In genomic region chr5:96965029-96965403, GRCm38 (mm10) we compare ENCODE assay signal across 8 mouse cellular contexts. TPM values are rescaled to one million over a fixed set of nuclear protein-coding genes. Genes with fewer than 3 reads are reported as not detected.
DNase-seq lines count a peak whose midpoint lies in the region; ATAC-seq and TF ChIP-seq lines count a peak whose summit lies in the region.

No protein-coding gene starts in this region.

- no peaks in the 10 kb centered on the region for H3K9me3 ChIP-seq in forebrain, embryonic 11.5 days (ENCODE audit: control insufficient read depth, low read length)
- no peaks in the 10 kb centered on the region for H3K9me3 ChIP-seq in intestine, embryonic 16.5 days (ENCODE audit: control insufficient read depth, low read length)
- no peaks in the 10 kb centered on the region for H3K9me3 ChIP-seq in midbrain, embryonic 15.5 days

- peaks cover 4% of the 10 kb centered on the region; the same call in 1 of the 2 replicates for H3K4me1 ChIP-seq in forebrain, embryonic 11.5 days (replicated peaks; ENCODE audit: control insufficient read depth, insufficient read depth, low read length)
- H3K4me1 ChIP-seq in intestine, embryonic 16.5 days (ENCODE audit: control insufficient read depth, insufficient read depth, low read length): peaks cover 17% of the 10 kb centered on the region
- H3K4me1 ChIP-seq in midbrain, embryonic 15.5 days: peaks cover 7% of the 10 kb centered on the region

- no peak overlapping the region for H3K9ac ChIP-seq in forebrain, embryonic 11.5 days (ENCODE audit: low read length)
- H3K9ac ChIP-seq in intestine, embryonic 16.5 days (ENCODE audit: low read depth, low read length): peak overlapping the region; percentile 41; the same call in 1 of the 2 replicates
- H3K9ac ChIP-seq in midbrain, embryonic 15.5 days: no peak overlapping the region

- TF ChIP-seq CTCF in layer of hippocampus, adult 2 months (conservative IDR thresholded peaks at IDR 0.05): no peak

- H3K36me3 ChIP-seq in forebrain, embryonic 11.5 days (ENCODE audit: control insufficient read depth, insufficient read depth, low read length): no peaks in the 10 kb centered on the region
- H3K36me3 ChIP-seq in intestine, embryonic 16.5 days (ENCODE audit: control insufficient read depth, insufficient read depth, low read length): no peaks in the 10 kb centered on the region
- H3K36me3 ChIP-seq in midbrain, embryonic 15.5 days (replicated peaks): no peaks in the 10 kb centered on the region

- H3K4me2 ChIP-seq in forebrain, embryonic 11.5 days (ENCODE audit: low read depth, low read length, severe bottlenecking): peak overlapping the region; percentile 21; the same call in 1 of the 2 replicates
- peak overlapping the region; percentile 52 for H3K4me2 ChIP-seq in intestine, embryonic 16.5 days (ENCODE audit: low read depth, low read length)
- peak overlapping the region; percentile 44 for H3K4me2 ChIP-seq in midbrain, embryonic 15.5 days

- no peak for DNase-seq in layer of hippocampus, adult 2 months (ENCODE audit: low spot score in 2 of 2)
- no peak for DNase-seq in layer of hippocampus, postnatal 10 days (ENCODE audit: low spot score in 2 of 2)
- peak; percentile 49 for DNase-seq in forebrain, embryonic 11.5 days (ENCODE audit: low spot score)
- no peak for DNase-seq in right cerebral cortex, postnatal 36 days (ENCODE audit: low spot score in 2 of 2)
- no peak for DNase-seq in adrenal gland, adult 18-20 months (ENCODE audit: low spot score in 2 of 2)

- H3K4me3 ChIP-seq in layer of hippocampus, adult 2 months: peak overlapping the region; percentile 8; the same call in 1 of the 2 replicates
- H3K4me3 ChIP-seq in forebrain, embryonic 11.5 days (ENCODE audit: low read depth, low read length): no peak overlapping the region
- no peak overlapping the region for H3K4me3 ChIP-seq in intestine, embryonic 16.5 days (ENCODE audit: low read length)
- H3K4me3 ChIP-seq in midbrain, embryonic 15.5 days: 0 out of 2 replicates have a peak overlapping the region, but pooled peaks have one; percentile 8

- peak overlapping the region; percentile 84 for H3K27ac ChIP-seq in layer of hippocampus, adult 2 months
- peak overlapping the region; percentile 39; the same call in 1 of the 2 replicates for H3K27ac ChIP-seq in forebrain, embryonic 11.5 days (ENCODE audit: low read depth, low read length)
- peak overlapping the region; percentile 92 for H3K27ac ChIP-seq in intestine, embryonic 16.5 days (ENCODE audit: low read length)
- H3K27ac ChIP-seq in midbrain, embryonic 15.5 days: no peak overlapping the region

- peak; percentile 31; the same call in 1 of the 2 replicates for ATAC-seq in forebrain, embryonic 11.5 days (replicated peaks; ENCODE audit: low FRiP score)
- peak; percentile 7 for ATAC-seq in intestine, embryonic 16.5 days
- ATAC-seq in midbrain, embryonic 15.5 days (replicated peaks): no peak; the same call in 1 of the 2 replicates
- ATAC-seq in erythroblast, adult 5-6 weeks (replicated peaks; ENCODE audit: low FRiP score, poor library complexity, severe bottlenecking): no peak

- 39% methylated on average over 2 of the region's 2 CpGs for WGBS in forebrain, embryonic 11.5 days
- WGBS in intestine, embryonic 16.5 days: 58% methylated on average over 2 of the region's 2 CpGs
- WGBS in midbrain, embryonic 15.5 days: 48% methylated on average over 2 of the region's 2 CpGs

- H3K27me3 ChIP-seq in forebrain, embryonic 11.5 days (ENCODE audit: control insufficient read depth, insufficient read depth, low read length): no peaks in the 10 kb centered on the region
- no peaks in the 10 kb centered on the region for H3K27me3 ChIP-seq in intestine, embryonic 16.5 days (replicated peaks; ENCODE audit: control insufficient read depth, insufficient read depth, low read length)
- H3K27me3 ChIP-seq in midbrain, embryonic 15.5 days (replicated peaks): no peaks in the 10 kb centered on the region

RNA-seq across cellular contexts. Expression of gene Bmp2k, which starts 32.5 kb away (rescaled TPM):
- 10 to 100 TPM; 12.3 to 13.2 TPM for total RNA-seq in layer of hippocampus, adult 2 months (2021)
- total RNA-seq in layer of hippocampus, postnatal 10 days (2021): 10 to 100 TPM; 14.6 to 15.2 TPM
- polyA plus RNA-seq in forebrain, embryonic 11.5 days (2014; fragmentation: Nextera tagmentation; extraction: Ambion mirVana): 9.0 and 10.2 TPM in 2 replicates
- polyA plus RNA-seq in intestine, embryonic 16.5 days (2015; fragmentation: Nextera tagmentation; extraction: Ambion mirVana): 12.5 and 17.2 TPM in 2 replicates
- 9.2 and 9.9 TPM in 2 replicates for polyA plus RNA-seq in midbrain, embryonic 15.5 days (2015; fragmentation: Nextera tagmentation; extraction: Ambion mirVana)
- total RNA-seq in erythroblast, adult 5-6 weeks (2015; ENCODE audit: low replicate concordance): 268 and 286 TPM in 2 replicates
- total RNA-seq in erythroblast, adult 5-6 weeks (2017; ENCODE audit: low replicate concordance): 270 and 271 TPM in 2 replicates
- 10 to 100 TPM; 27.2 to 32.6 TPM for total RNA-seq in adrenal gland, adult 18-20 months (2021)

Comparison
In these comparisons a context has a peak if more than half of its experiments do, and no peak if none do; other contexts are left out.
1. H3K4me3 ChIP-seq: peak in layer of hippocampus, adult 2 months (single experiment) and midbrain, embryonic 15.5 days (single experiment); none in forebrain, embryonic 11.5 days (single experiment) and intestine, embryonic 16.5 days (single experiment).
2. ATAC-seq: peak in forebrain, embryonic 11.5 days (single experiment) and intestine, embryonic 16.5 days (single experiment); none in midbrain, embryonic 15.5 days (single experiment) and erythroblast, adult 5-6 weeks (single experiment).
3. RNA of gene Bmp2k, which starts 32.5 kb away (total RNA-seq): 268 to 286 TPM in erythroblast, adult 5-6 weeks; 27.2 to 32.6 TPM in adrenal gland, adult 18-20 months, 14.6 to 15.2 TPM in layer of hippocampus, postnatal 10 days and 12.3 to 13.2 TPM in layer of hippocampus, adult 2 months; every median in the first group is over 4 times any median in the second.
4. Peak in every context shown above with its lines, with median percentiles within 50 percentile points of each other: H3K4me2 ChIP-seq.